Mouse (Mus musculus) erythroblast, embryonic 14.5 days (primary cell): ENCODE measurements around the gene Slc17a4.

ENCODE experiments used
- GATA1 ChIP-seq: IDR thresholded peaks from 2 replicates; pipeline ENCODE4 v1.6.1; 2012; ENCODE audit warnings: low read length, inconsistent platforms, mixed read lengths
- TAL1 ChIP-seq: IDR thresholded peaks from 3 replicates; pipeline ENCODE4 v1.6.1; 2012; ENCODE audit warnings: low read length, inconsistent platforms, mixed read lengths

DNA sequence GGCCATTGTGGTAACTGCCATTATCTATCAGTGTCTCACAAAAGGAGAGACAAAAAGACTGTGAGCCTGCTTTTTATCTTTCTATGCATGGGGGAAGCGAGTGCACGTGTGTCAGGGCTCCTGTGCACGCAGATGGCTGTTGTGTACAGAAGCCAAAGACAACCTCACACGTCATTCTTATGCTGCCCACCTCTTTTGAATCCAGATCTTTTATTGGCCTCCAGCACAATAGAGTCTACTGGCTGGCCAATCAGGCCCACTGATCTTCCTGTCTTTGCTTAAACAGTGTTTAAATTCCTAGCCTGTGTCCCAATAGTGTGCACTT is 21.6 kb downstream of the Slc17a4 start:
- TF ChIP-seq GATA1, result no peak
- TF ChIP-seq TAL1, result no peak
